Mouse (Mus musculus): ENCODE measurements around the gene Zmat5.

Zmat5 gene

DNA sequence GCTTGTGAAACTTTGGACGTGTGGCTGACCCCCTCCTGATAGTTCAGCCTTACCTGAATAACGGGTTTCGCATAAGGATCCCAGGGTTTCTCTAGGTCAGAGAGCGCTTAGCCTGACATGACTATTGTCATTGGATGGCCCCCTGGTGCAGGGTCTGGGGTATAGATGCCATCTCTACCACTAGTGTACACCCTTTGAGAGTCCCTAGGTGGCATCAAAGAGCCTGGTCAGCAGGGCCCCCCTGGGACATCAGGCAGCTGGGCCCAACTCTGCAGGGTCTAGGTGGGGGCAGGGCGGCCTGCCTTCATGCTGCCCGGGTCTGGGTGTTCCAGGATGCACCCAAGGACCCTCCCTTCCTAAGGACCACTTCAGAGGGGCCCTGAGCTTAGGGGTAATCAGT, 31.9 kb downstream of the Zmat5 start:
- DNase-seq (ENCODE audit: low read depth, low spot score): no peak

DNA sequence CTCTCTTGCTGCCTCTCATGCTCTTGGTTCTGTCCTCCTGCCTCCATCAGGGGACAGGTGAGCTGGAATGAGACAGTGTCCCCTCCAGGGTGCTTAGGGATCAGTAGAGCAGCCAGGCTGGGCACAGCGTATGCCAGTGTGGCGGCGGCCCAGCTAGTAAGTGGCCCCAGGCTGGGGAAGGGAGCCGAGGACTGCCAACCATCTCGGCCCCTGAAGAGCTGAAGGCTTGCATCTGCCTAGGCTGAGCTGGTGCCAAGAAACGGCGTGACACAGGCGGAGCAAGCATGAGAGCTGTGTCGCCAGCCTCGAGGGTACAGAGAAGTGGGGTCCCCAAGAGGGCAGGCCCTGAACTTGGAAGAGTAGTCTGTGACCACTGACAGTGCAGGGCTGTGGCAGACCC, 33.2 kb downstream of the Zmat5 start:
- DNase-seq (ENCODE audit: low read depth, low spot score): no peak

DNA sequence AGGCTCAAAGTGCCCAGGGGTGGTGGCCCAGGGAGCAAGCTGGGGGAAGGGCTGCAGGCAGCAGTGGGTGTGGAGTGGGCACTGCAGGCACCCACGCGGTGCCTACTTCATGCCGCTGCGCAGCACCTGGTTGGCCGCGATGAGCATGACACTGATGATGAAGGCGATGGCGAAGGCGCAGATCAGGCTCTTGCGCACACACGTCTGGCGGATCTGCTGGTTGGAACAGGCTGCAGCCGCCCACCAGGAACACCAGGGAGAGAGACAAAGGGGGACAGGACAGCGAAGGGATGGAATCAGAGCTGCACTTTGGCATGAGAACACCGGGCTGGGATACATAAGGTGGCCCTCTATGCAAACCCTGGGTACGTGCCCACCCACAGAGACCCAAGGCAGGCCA, 34.2 kb downstream of the Zmat5 start:
- DNase-seq (ENCODE audit: low read depth, low spot score): no peak

DNA sequence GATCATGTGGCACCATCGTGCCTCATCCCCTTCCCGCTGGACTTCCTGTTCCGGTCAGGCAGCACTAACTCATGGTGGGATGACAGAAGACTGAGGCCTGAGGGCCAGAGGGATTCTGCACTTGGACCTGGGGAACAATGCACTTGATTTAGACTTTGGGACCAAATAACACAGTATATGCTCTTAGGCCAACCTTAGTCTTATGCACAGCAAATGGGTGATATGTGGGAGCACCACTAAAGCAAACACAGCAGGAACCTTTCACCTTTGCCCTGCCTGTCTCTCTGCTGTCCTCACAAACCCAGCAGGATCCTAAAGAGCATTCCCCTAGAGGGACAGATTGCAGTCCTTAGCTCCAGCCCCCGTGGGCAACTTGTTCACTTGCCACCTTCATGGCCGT, 36.3 kb downstream of the Zmat5 start:
- no peak for DNase-seq (ENCODE audit: low read depth, low spot score)

DNA sequence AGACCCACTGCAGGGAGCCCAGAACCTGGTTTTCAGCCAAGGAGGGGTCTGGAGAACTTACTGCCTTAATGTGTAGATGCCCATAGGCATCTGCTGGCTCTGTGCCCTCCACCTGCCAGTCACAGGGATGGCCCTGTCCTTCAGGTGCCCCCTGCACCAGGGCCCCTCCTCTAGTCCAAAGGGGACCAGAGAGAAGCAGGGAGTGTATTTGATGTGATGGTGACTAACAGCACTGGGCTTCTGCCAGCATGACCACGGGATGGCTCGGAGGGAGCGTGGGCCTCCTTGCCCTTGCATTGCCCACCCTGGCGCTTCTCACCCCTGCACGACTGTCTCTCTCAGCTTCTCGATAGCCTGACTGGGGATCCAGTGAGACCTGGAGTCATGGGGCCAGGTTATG, 40.2 kb downstream of the Zmat5 start:
- DNase-seq (ENCODE audit: low read depth, low spot score): no peak

DNA sequence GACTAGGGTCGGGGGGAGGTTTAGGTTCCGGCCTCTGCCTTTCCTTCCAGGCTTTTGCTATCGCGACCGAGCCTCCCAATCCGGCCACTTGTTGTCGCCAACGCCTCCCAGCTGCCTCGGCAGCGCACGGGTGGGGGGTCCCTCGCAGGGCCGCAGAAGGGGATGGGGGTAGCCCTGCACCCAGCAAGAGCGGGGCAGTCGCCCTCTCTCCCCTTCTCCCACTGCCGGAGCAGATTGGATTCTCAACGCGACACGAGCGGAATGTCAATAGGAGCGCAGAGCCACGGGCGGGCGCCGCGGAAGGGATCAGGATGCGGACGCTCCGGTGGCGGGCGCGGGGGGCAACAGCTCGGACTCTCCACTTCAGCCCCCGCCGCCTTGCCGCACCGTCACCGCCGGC, 41.5 kb downstream of the Zmat5 start:
- DNase-seq (ENCODE audit: low read depth, low spot score): no peak

DNA sequence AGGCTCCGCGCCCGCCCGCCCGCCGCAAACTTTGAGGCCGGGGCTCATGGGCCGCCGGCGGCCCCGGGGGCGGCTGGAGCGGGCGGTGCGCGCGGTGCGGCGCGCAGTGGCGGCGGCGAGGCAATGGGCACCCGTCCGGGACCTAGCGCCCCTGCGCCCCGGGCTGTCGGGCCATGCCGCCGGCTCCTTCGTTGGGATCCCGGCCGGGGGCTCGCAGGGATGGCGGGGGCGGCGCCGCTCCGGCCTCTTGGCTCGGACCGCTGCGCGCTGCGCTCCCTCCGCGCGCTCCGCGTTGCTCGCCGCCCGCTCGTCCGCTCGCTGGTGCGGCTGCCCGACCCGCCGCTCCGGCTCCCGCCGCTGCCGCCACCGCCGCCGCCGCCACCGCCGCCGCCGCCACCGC, 42.3 kb downstream of the Zmat5 start, which contains the start of gene Cabp7:
TSS of gene Cabp7 (minus strand) at position 46 of the 400 bp plus-strand sequence.
- DNase-seq (ENCODE audit: low read depth, low spot score): no peak

DNA sequence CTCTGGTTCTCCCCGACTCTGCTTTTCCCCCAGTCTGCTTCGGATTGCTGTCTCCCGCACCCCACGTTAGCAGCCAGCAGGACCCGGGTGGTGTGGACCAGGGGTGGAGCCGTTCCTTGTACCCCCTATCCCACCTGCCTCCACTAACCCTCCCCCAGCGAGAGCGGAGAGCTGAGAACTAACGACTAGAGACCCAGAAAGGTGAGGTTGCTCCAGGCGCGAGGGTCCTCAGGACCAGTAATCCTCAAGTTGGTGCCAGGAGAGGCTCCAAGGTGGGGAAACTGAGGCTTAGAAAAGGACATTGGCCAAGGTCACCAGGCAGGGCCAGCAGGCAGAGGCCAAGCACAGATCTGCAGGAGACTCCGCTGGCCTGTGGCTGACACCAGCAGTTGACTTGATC, 42.8 kb downstream of the Zmat5 start:
- DNase-seq (ENCODE audit: low read depth, low spot score): no peak

DNA sequence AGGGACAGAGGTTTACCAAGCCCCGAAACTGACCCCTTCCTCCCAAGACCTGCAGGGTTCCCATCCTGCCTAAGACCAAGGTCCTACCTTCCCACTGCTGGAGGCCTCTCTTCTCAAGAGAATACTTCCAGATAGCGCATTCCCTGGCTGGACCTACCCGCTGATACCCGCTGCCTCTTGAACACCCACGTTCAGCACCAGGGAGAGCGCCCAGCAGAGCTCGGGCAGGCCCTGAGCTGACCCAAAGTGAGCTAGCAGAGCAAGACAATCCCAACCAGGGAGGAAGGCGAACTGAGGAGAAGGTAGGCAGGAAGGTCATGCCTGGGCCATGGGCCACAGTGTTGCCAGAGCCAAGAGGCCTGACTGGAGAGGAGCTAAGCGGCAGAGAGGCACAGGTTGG, 45.8 kb downstream of the Zmat5 start:
- no peak for DNase-seq (ENCODE audit: low read depth, low spot score)

DNA sequence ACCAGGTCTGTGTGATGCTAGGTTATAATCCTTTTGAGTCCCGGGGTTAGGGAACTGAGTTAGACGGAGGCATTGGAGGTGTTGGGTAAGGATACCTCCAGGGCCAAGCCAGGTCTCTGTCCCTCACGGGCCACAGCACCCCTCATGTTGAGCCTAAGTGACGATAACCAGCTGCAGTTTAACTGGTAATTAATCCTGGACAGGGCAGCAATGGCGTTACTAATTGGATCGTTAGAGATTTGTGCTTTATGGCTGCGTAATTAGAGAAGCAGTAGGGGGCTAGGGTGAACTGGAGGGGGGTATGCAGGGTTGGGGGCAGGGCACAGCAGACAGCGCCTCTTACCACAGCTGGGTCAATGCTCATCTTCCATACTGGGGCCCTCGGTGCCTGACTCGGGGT, 48.4 kb downstream of the Zmat5 start:
- DNase-seq (ENCODE audit: low read depth, low spot score): no peak

DNA sequence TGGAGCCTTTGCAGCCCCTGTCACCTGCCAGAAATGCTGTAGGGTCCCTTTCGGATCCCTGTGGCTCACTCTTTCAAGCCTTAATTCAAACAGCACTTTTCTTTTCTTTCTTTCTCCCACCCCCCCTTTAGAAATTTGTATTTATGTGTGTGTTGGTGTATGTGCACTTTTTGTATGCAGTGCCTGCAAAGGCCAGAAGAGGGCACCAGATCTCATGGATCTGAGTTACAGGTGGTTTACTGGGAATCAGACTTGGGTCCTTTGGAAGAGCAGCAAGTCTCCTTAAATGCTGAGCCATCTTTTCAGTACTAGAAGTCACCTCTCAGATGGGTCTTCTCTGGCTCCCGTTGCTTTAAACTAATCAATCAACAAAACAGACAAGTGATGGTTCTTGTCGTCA, 49.6 kb downstream of the Zmat5 start:
- no peak for DNase-seq (ENCODE audit: low read depth, low spot score)

DNA sequence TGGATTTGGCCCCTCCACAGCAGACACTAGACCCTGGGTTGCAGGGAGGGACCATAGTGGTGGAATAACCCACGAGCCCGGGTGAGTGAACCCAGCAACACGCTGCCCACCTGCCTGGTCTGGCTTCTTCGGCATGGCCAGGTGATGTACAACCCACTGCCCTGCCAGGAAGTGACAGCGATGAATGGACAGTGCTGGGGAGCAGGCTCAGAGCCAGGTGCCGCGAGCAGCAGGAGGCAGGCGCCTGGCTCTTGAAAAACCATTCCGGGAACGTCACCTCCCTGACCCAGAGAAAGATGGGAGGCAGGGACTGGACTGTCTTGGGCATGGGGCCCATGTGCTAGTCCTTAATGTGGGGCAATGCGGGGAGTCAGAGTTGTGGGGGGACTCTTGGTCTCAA, 50.4 kb downstream of the Zmat5 start:
- DNase-seq (ENCODE audit: low read depth, low spot score): no peak

DNA sequence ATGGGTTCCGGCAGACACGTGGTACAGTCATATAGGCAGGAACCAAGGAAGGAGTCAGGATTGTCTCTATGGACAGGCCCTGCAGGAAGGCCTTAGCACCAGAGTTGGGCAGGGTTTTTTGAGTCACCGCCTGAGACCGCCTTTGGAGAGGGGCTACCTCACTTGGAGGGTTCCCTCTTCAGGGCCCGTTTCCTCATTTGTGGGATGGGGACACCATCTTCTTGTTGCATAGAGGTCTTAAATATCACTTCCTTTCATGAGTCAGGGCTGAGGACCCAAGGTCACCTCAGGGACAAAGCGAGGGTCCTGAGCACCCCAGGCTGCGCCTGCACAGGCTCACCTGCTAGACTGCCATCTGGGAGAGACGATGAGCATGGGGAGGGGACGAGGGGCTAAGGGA, 52.0 kb downstream of the Zmat5 start:
- DNase-seq (ENCODE audit: low read depth, low spot score): no peak

DNA sequence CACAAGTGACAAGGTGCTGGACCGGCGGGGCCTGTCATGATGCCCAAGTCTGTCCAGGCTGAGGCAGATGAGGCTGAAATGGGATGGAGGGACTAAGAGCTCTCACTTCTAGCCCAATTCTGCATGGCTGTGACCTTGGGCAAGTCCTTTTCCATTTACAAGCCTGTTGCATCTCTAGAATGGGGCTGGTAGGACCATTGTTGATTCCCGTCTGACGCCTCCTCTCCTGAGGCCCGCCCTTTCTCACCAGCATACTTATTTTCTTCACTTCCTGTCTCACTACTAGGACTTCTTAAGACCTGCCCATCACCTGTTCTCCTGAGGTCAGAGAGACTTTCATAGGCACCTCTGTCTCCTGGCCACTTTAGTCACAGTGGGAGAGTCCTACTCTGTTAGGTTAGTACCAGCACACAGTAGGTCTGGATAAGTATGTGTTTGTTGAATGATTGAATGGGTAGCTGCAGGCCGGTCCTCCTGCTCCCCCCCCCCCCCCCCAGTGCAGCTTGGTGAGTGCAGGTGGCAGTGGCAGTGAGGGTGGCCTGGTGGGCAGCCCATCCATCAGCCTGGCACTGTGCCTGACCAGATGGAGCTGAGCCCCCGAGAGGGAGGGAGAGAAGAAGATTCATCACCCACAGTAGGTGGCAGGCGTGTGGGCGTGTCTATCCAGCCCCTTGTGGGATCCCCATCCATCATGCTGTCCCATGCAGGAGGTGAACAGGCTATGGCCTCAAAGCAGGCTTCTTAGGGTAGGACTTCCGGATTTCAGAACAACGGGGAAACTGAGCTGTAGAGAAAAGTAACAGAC, 52.7 kb downstream of the Zmat5 start:
- no peak for DNase-seq (ENCODE audit: low read depth, low spot score)

DNA sequence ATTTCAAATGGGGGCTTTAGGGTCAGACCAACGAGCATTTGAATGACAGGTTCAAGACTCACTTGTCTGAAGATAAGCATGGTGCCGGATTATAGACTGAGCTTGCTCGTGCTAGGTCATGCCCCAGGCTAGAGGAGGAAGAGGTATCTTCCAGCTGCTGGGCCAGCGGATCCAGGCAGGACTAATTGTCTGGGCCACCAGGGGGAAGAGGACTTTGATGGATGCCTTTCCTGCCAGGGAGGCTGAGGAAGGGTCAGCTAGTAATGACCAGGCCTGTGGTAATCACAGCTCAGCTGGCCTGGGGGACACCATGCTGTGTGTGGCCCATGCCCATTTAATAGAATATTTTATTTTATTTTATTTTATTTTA, 53.3 kb downstream of the Zmat5 start:
- no peak for DNase-seq (ENCODE audit: low read depth, low spot score)

DNA sequence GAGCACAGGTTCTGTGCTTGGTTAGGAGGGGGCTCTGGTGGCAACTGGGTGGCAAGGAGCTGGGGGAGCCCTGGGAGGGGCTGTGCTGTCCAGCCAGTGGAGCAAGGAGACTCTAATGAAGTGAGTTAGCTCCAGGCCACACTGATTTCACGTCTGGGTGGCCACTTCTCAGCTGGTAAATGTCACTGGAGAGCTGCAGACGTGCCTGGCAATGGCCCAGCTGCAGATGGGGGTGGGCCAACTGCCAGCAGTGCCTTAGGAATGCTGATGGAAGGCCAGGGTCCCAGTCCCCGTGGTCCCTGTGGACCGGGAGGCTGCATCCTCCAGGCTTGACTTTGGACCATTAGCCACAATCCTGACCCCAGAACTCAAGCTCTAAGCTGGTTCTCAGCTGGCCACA, 56.0 kb downstream of the Zmat5 start:
- DNase-seq (ENCODE audit: low read depth, low spot score): no peak

DNA sequence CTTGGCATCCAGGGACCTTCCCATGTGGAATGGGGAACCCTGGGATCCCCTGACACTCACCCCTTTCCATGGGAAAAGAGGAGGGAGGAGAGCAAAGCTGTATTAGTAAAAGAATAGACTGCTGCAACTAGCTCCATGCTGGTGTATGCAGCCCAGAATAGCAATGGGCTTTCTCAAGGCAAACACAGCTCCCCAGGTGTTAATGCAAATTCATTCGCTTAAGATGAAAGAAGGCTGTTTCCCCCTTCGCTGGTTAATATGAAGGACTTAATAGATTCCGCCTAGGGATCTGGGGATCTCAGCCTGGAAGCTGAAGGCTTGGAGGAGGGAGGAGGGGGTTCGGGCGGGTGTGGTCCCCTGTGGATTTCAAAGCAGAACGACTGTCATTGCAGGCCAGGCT, 57.5 kb downstream of the Zmat5 start:
- DNase-seq (ENCODE audit: low read depth, low spot score): no peak

DNA sequence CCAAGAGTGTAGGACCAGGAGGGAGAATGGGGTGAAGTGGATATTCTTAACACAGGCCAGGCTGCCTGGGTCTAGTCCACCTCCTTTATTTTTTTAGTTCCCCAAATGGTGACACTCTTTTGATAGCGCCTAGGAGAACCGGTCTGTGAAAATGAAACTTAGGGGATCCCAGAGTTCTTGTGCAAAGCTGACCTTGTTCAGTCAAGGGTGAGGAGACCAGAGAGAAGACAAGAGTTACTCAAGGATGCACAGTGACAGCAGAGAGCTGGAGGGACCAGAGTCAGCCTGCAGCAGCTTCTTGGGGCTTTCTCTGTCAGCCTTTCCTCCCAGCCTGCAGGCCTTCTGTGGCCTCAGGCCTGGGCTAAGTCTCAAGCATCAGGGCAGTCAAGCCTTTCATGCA, 58.0 kb downstream of the Zmat5 start:
- DNase-seq (ENCODE audit: low read depth, low spot score): no peak

DNA sequence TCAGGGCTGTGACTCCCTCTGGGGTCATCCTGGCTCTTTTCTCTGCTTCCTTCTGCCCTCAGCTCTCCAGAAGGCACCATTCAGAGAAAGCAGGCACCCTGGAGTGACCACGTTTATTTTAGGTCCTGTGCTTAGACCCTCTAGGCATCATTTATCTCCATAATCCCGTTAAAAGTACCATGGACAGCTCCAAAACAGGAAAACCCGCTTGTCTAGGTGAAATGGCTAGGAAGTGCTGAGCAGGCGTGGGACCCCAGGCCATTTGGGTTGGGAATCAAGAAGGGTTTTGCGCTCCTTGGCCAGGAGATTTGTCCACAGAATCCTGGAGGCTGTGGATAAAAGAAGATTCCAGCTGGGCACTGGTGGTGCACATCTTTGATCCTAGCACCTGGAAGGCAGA, 59.2 kb downstream of the Zmat5 start:
- no peak for DNase-seq (ENCODE audit: low read depth, low spot score)

DNA sequence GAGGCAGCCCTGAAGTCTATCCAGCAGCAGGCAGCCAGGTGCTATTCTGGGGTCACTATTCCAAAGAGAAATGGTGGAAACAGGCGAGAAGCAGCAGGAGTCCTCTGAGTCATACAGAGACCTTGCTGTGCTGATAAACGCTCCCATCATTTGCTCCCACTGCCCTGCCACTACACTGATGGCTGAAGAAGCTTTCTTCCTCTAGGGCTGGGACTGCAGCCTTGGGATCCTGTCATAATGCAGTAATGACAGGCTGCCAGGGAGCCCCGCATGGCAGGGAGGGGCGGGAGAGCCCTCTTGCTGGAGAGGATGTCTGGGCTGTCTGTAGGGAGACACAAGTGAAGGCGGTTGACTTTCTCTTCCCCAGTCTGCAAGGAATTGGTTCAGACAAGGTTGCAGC, 60.0 kb downstream of the Zmat5 start:
- DNase-seq (ENCODE audit: low read depth, low spot score): no peak

DNA sequence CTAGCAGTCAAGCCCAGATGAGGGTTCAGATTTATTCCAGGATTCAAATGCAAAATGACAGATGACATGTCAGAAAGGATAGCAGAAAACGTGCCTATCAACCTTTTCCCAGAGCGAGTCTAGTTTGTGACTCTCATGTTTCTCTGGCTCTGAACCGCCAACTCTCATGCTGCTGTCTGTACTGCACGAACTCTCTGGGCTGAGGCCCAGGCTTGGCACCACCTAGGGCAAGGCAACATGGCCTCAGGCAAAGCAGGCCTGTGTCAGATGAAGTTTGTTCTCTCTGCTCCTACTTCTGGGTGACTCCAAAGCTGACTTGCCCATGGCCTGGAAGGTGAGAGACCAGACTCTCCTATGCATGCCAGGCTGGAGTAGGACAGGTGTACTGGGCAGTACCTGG, 63.9 kb downstream of the Zmat5 start:
- no peak for DNase-seq (ENCODE audit: low read depth, low spot score)

DNA sequence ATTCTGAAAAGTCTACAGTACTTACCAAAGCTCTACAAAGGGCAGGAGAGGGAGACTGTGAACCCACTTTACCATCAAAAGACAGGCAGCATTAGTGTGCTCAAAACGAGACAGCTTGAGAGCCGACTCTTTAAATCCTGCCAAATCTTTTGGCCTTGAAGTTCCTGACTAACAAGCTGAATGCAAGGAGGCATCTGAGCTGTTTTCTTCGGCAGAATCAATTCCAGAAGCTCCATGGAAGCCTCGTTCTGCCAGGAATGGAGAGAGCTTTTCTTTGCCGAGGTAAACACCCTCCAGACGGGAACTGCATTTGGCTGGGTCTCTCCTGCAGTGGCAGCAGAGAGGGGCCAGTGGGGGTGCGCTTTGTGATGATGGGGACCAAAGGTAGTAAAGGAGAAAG, 64.8 kb downstream of the Zmat5 start:
- peak; percentile 39 for DNase-seq (ENCODE audit: low read depth, low spot score)

DNA sequence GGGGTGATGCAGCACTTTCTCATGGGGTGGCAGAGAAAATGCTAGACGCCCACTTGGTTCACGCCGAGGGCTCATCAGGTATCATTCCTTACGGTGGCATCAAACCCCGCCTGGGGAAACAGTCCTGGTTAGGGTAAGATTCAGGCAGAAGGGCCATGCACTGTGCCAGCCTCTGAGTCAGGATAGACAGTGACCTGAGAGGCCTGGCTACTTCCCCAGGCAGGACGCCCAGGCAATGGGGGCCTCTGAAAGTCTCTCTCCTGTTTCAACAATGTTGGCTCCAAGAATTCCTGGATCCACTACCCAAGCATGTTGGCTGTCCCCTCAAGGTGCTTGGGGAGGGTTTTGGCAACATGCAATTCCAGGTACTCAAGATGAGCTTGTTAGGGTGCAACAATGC, 65.4 kb downstream of the Zmat5 start:
- DNase-seq (ENCODE audit: low read depth, low spot score): no peak

DNA sequence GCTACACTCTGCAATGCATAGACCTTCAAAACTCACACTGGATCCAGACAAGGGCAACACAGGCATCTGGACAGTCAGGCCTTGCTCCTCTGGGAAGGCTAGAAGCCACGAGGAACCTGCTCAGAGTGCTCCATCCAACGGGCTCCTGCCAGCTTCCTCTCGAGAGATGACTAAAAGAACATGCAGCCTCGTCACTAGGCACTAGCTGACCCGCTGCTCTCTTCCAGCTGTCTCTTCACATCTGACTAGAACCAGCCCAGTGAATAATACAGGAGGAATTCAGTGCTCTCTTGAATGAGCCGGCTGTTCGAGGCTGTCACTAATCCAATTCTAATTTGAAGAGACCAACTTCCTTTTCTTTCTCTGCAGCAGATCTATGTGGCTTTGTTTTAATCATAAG, 67.3 kb downstream of the Zmat5 start:
- no peak for DNase-seq (ENCODE audit: low read depth, low spot score)
